Mouse (Mus musculus): ENCODE results near the gene Hpcal4. TPM values are rescaled to one million over a fixed set of nuclear protein-coding genes. Genes with fewer than 3 reads are reported as not detected.

Hpcal4 gene
- polyA plus RNA-seq, 1 experiment from 2014 or later, result 0.48 TPM

- peaks cover 8% of the 10 kb centered on the region; the same call in 1 of the 2 replicates for H3K4me1 ChIP-seq (replicated peaks; ENCODE audit: control insufficient read depth, insufficient read depth, low read length)
- no peak overlapping the region for H3K4me3 ChIP-seq (ENCODE audit: low read depth, low read length)
- no peak for ATAC-seq (replicated peaks; ENCODE audit: low FRiP score)
- DNase-seq (ENCODE audit: low spot score), result no peak
- no peaks in the 10 kb centered on the region for H3K36me3 ChIP-seq (ENCODE audit: control insufficient read depth, insufficient read depth, low read length)
- H3K27me3 ChIP-seq (replicated peaks; ENCODE audit: control insufficient read depth, insufficient read depth, low read length), result peaks cover 23% of the 10 kb centered on the region
- H3K9ac ChIP-seq (ENCODE audit: low read depth, low read length), result no peak overlapping the region
- 61% methylated on average over 11 of the region's 11 CpGs for WGBS
- no peak overlapping the region for H3K4me2 ChIP-seq
- no peak overlapping the region for H3K27ac ChIP-seq (ENCODE audit: low read depth, low read length)
- H3K9me3 ChIP-seq (ENCODE audit: control insufficient read depth, low read length), result no peaks in the 10 kb centered on the region
Measured at GRCm38 (mm10) chr4:123229166-123229565, 46.1 kb downstream of the Hpcal4 start.

DNA sequence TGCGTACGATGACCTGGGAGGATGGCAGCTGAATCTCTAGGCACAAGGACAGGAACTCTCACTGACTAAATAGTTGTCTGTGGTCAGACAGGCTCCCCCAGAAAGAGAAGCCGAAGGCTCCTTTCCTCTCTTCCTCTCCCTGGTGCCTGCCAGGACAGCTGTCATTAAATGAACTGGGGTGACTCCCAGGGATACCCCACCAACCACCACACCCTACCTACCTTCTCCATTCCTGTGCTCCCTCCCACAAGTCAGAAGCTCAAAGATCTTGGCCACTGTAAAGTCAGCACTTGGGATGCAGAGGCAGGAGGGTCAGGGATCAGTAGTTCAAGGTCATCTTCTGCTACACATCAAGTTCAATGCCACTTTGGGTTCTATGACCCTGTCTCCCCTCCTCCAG is 49.8 kb downstream of the Hpcal4 start:
- peaks cover 8% of the 10 kb centered on the region for H3K4me1 ChIP-seq (replicated peaks; ENCODE audit: control insufficient read depth, insufficient read depth, low read length)
- WGBS, result 41% methylated on average over 3 of the region's 3 CpGs
- H3K27ac ChIP-seq (ENCODE audit: low read depth, low read length), result no peak overlapping the region
- H3K4me3 ChIP-seq (ENCODE audit: low read depth, low read length), result no peak overlapping the region
- H3K9ac ChIP-seq (ENCODE audit: low read depth, low read length), result no peak overlapping the region
- H3K27me3 ChIP-seq (replicated peaks; ENCODE audit: control insufficient read depth, insufficient read depth, low read length), result peaks cover 40% of the 10 kb centered on the region
- H3K36me3 ChIP-seq (ENCODE audit: control insufficient read depth, insufficient read depth, low read length), result no peaks in the 10 kb centered on the region
- H3K9me3 ChIP-seq (ENCODE audit: control insufficient read depth, low read length), result no peaks in the 10 kb centered on the region
- H3K4me2 ChIP-seq, result no peak overlapping the region
- no peak for DNase-seq (ENCODE audit: low spot score)
- ATAC-seq (replicated peaks; ENCODE audit: low FRiP score), result no peak

- H3K4me1 ChIP-seq (replicated peaks; ENCODE audit: control insufficient read depth, insufficient read depth, low read length), result peaks cover 8% of the 10 kb centered on the region
- H3K9me3 ChIP-seq (ENCODE audit: control insufficient read depth, low read length), result no peaks in the 10 kb centered on the region
- WGBS, result 4% methylated on average over 47 of the region's 52 CpGs
- no peak within 1 kb of the TSS for H3K27ac ChIP-seq (ENCODE audit: low read depth, low read length)
- no peak for DNase-seq (ENCODE audit: low spot score)
- no peak within 1 kb of the TSS for H3K9ac ChIP-seq (ENCODE audit: low read depth, low read length)
- ATAC-seq (replicated peaks; ENCODE audit: low FRiP score), result peak; percentile 46; the same call in 1 of the 2 replicates
- peak within 1 kb of the TSS; percentile 72 for H3K4me2 ChIP-seq
- peak within 1 kb of the TSS; percentile 49 for H3K4me3 ChIP-seq (ENCODE audit: low read depth, low read length)
- H3K36me3 ChIP-seq (ENCODE audit: control insufficient read depth, insufficient read depth, low read length), result no peaks in the 10 kb centered on the region
- H3K27me3 ChIP-seq (replicated peaks; ENCODE audit: control insufficient read depth, insufficient read depth, low read length), result peaks cover 47% of the 10 kb centered on the region
Measured at GRCm38 (mm10) chr4:123233492-123234084, 50.6 kb downstream of the Hpcal4 start, which contains the start of gene Heyl. Gene Heyl, plus strand, starts transcription at chr4:123233556.

GRCm38 (mm10) chr4:123235835-123236430 is 52.9 kb downstream of the Hpcal4 start:
- Histone ChIP-seq H3K4me2 (no peak overlapping the region), H3K9me3 (ENCODE audit: control insufficient read depth, low read length) (no peaks in the 10 kb centered on the region), H3K27me3 (replicated peaks; ENCODE audit: control insufficient read depth, insufficient read depth, low read length) (peaks cover 71% of the 10 kb centered on the region), H3K27ac (ENCODE audit: low read depth, low read length) (no peak overlapping the region), H3K4me3 (ENCODE audit: low read depth, low read length) (no peak overlapping the region), H3K36me3 (ENCODE audit: control insufficient read depth, insufficient read depth, low read length) (no peaks in the 10 kb centered on the region), H3K9ac (ENCODE audit: low read depth, low read length) (no peak overlapping the region), H3K4me1 (replicated peaks; ENCODE audit: control insufficient read depth, insufficient read depth, low read length) (peaks cover 12% of the 10 kb centered on the region)
- ATAC-seq (replicated peaks; ENCODE audit: low FRiP score), result no peak
- no peak for DNase-seq (ENCODE audit: low spot score)
- 66% methylated on average over 9 of the region's 9 CpGs for WGBS

- H3K4me1 ChIP-seq (replicated peaks; ENCODE audit: control insufficient read depth, insufficient read depth, low read length), result peaks cover 12% of the 10 kb centered on the region
- no peaks in the 10 kb centered on the region for H3K36me3 ChIP-seq (ENCODE audit: control insufficient read depth, insufficient read depth, low read length)
- no peak overlapping the region for H3K9ac ChIP-seq (ENCODE audit: low read depth, low read length)
- no peak for DNase-seq (ENCODE audit: low spot score)
- no peak overlapping the region for H3K4me3 ChIP-seq (ENCODE audit: low read depth, low read length)
- H3K27ac ChIP-seq (ENCODE audit: low read depth, low read length), result no peak overlapping the region
- 70% methylated on average over 13 of the region's 13 CpGs for WGBS
- H3K27me3 ChIP-seq (replicated peaks; ENCODE audit: control insufficient read depth, insufficient read depth, low read length), result peaks cover 75% of the 10 kb centered on the region
- ATAC-seq (replicated peaks; ENCODE audit: low FRiP score), result no peak
- no peaks in the 10 kb centered on the region for H3K9me3 ChIP-seq (ENCODE audit: control insufficient read depth, low read length)
- H3K4me2 ChIP-seq, result no peak overlapping the region
Measured at GRCm38 (mm10) chr4:123236431-123237031, 53.5 kb downstream of the Hpcal4 start.

GRCm38 (mm10) chr4:123237386-123238266 is 54.6 kb downstream of the Hpcal4 start:
- Histone ChIP-seq H3K4me1 (replicated peaks; ENCODE audit: control insufficient read depth, insufficient read depth, low read length) (peaks cover 12% of the 10 kb centered on the region), H3K9me3 (ENCODE audit: control insufficient read depth, low read length) (no peaks in the 10 kb centered on the region), H3K36me3 (ENCODE audit: control insufficient read depth, insufficient read depth, low read length) (no peaks in the 10 kb centered on the region), H3K4me3 (ENCODE audit: low read depth, low read length) (no peak overlapping the region), H3K9ac (ENCODE audit: low read depth, low read length) (no peak overlapping the region), H3K27me3 (replicated peaks; ENCODE audit: control insufficient read depth, insufficient read depth, low read length) (peaks cover 68% of the 10 kb centered on the region), H3K27ac (ENCODE audit: low read depth, low read length) (no peak overlapping the region), H3K4me2 (no peak overlapping the region)
- WGBS, result 51% methylated on average over 6 of the region's 6 CpGs
- no peak for ATAC-seq (replicated peaks; ENCODE audit: low FRiP score)
- no peak for DNase-seq (ENCODE audit: low spot score)

DNA sequence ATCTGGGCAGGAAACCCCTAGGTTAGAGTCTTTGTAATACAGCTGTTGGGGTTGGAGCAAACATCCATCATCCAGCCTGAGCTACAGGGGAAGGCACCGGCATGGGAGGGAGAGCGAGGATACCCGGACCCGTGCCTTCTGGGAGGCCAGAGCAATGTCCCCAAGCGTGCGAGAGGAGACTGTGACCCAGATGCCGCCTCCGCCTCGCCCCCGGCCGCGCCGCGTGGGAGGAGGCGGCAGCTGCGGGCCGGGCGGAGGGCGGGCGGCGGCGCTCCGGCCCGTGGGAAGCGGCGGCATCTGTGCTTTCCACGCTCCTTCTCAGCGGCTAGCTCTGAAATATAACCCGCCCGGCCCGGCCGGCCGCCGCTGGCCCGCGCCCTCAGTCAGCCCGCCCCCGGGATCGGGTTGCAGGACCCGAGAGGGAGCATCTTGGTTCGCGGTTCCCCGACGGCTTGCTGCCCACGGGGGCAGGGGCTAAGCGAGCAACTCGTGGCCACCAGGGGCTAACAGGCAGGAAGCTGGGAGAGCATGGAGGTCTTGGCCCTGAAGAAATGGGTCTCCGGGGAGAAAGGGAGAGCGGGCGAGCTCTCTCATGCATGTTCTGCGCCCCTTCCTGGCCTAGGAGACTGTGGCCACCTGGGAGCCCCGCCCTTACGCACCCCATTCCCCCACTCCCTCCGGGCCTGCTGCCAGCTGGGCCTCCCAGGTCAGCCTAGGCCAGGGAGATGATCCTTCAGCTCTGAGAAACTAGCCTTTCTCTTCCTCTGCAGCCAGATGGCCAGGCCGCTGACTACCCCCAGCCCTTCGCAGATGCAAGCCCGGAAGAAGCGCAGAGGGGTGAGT is 56.6 kb downstream of the Hpcal4 start:
- H3K27ac ChIP-seq (ENCODE audit: low read depth, low read length), result peak overlapping the region; percentile 47; the same call in 1 of the 2 replicates
- DNase-seq (ENCODE audit: low spot score), result no peak
- no peaks in the 10 kb centered on the region for H3K9me3 ChIP-seq (ENCODE audit: control insufficient read depth, low read length)
- H3K4me3 ChIP-seq (ENCODE audit: low read depth, low read length), result peak overlapping the region; percentile 29
- no peak overlapping the region for H3K9ac ChIP-seq (ENCODE audit: low read depth, low read length)
- H3K4me1 ChIP-seq (replicated peaks; ENCODE audit: control insufficient read depth, insufficient read depth, low read length), result peaks cover 6% of the 10 kb centered on the region
- peak overlapping the region; percentile 58 for H3K4me2 ChIP-seq
- ATAC-seq (replicated peaks; ENCODE audit: low FRiP score), result peak; percentile 42; the same call in 1 of the 2 replicates
- 10% methylated on average over 57 of the region's 58 CpGs for WGBS
- no peaks in the 10 kb centered on the region for H3K36me3 ChIP-seq (ENCODE audit: control insufficient read depth, insufficient read depth, low read length)
- H3K27me3 ChIP-seq (replicated peaks; ENCODE audit: control insufficient read depth, insufficient read depth, low read length), result peaks cover 53% of the 10 kb centered on the region

Data from liver, embryonic 11.5 days (tissue).